Mouse (Mus musculus) heart, embryonic 10.5 days (tissue): Measurements from ENCODE around the gene Gimap8. TPM values are rescaled to one million over a fixed set of nuclear protein-coding genes. Genes with fewer than 3 reads are reported as not detected.
A peak's percentile ranks its signal among the peaks of the same experiment; 100 is the strongest.
"Not testable (repeated sequence)": the region's sequence is repeated elsewhere in the genome, so short reads cannot be mapped to it uniquely, and the experiment has no call there.

ENCODE experiments used
- DNase-seq: peaks from one replicate; pipeline ENCODE4 v3.0.0-alpha.2; 2017; ENCODE audit warnings: low spot score
- H3K27ac ChIP-seq: fragments of 300-500 bp; sonication (generic); 2 replicates; pipeline ENCODE4 v1.5.1; 2016; ENCODE audit warnings: mild to moderate bottlenecking
- H3K27me3 ChIP-seq: fragments of 300-500 bp; sonication (generic); 2 replicates; pipeline ENCODE4 v1.6.1; 2016; ENCODE audit warnings: mild to moderate bottlenecking; ENCODE audit not compliant: poor library complexity, insufficient read depth, severe bottlenecking
- H3K36me3 ChIP-seq: fragments of 300-500 bp; sonication (generic); 2 replicates; pipeline ENCODE4 v1.6.1; 2016; ENCODE audit warnings: mild to moderate bottlenecking, moderate library complexity
- H3K4me1 ChIP-seq: fragments of 300-500 bp; sonication (generic); 2 replicates; pipeline ENCODE4 v1.6.1; 2016; ENCODE audit warnings: mild to moderate bottlenecking
- H3K4me3 ChIP-seq: fragments of 300-500 bp; sonication (generic); 2 replicates; pipeline ENCODE4 v1.5.1; 2016; ENCODE audit warnings: mild to moderate bottlenecking, moderate library complexity
- H3K9me3 ChIP-seq: fragments of 300-500 bp; sonication (generic); 2 replicates; pipeline ENCODE4 v1.6.1; 2016; ENCODE audit warnings: mild to moderate bottlenecking, moderate library complexity
- WGBS: fragments of 180-500 bp; shearing (Covaris S2); methylation state at CpG from one replicate; pipeline ENCODE4 v1.1.7; 2016; 5-methylcytosine and 5-hydroxymethylcytosine counted together
- polyA plus RNA-seq: library from polyadenylated mRNA; unstranded; fragments of >200 nt; fragmentation: Nextera tagmentation; extraction: Ambion mirVana; gene quantifications from 2 replicates; pipeline ENCODE4 v1.2.1, GENCODE M21; 2016

The Gimap8 gene
- polyA plus RNA-seq, 1 experiment from 2014 or later = 0.87 TPM

DNA sequence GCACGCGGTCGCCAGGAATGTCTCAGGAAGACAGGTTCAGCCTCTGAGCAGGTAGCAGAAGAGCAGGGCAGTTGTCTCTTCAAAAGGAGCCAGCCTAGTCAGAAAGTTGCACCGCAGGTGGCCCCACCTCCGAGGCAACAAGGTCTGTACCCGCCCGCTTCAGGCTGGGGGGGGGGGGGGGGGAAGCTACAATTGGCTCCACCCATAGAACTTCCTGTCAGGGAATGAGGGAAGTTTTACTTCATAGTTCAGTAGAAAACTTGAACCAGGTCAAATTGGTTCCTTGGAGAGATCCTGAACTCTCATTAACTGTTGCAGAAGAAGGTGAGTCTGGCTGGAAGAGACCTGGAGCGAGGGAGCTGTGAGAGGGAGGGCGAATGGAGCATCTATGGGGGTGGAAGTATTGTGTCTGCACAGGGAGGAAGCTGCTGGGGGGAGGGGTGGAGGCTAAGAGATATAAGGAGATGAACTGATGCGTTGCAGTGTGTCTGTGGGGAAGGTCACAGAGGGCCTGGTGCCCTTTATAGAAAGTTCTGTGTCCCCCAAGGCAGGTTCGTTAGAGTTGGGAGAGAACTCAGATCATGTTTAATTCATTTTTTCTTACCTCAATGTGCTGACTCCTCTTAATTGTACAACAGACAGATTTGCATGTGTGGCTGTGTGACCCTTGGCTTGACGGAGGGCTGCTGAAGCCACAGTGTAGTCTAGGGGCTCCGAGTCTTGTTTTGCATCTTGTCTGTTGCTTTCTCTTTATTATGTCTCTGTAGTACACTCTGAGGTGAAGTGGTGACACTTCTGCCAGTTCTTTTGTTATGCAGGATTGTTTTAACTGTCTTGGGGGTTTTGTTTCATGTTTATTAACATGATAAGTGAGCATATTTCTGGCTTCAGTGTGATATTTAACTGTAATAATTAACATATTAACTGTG is 29.2 kb downstream of the Gimap8 start, which contains the start of gene Gimap9:
Gimap9 (plus strand) TSS at position 199 of the 929 bp plus-strand sequence.
- no peaks in the 10 kb centered on the region for H3K27me3 ChIP-seq
- H3K4me1 ChIP-seq = peaks cover 8% of the 10 kb centered on the region
- 19% methylated on average over 13 of the region's 13 CpGs for WGBS
- no peaks in the 10 kb centered on the region for H3K9me3 ChIP-seq
- H3K36me3 ChIP-seq = no peaks in the 10 kb centered on the region
- H3K27ac ChIP-seq = peak within 1 kb of the TSS; percentile 65; the same call in 1 of the 2 replicates
- peak within 1 kb of the TSS; percentile 46 for H3K4me3 ChIP-seq
- DNase-seq = peak; percentile 75

- WGBS = 84% methylated on average over 5 of the region's 5 CpGs
- DNase-seq = no peak
- no peaks in the 10 kb centered on the region for H3K9me3 ChIP-seq
- no peak overlapping the region for H3K27ac ChIP-seq
- no peaks in the 10 kb centered on the region for H3K27me3 ChIP-seq
- H3K4me1 ChIP-seq = peaks cover 8% of the 10 kb centered on the region
- H3K36me3 ChIP-seq = no peaks in the 10 kb centered on the region
- H3K4me3 ChIP-seq = peak overlapping the region; percentile 46
These were observed 29.9 kb downstream of the Gimap8 start for GRCm38 (mm10) chr6:48676860-48677415.

DNA sequence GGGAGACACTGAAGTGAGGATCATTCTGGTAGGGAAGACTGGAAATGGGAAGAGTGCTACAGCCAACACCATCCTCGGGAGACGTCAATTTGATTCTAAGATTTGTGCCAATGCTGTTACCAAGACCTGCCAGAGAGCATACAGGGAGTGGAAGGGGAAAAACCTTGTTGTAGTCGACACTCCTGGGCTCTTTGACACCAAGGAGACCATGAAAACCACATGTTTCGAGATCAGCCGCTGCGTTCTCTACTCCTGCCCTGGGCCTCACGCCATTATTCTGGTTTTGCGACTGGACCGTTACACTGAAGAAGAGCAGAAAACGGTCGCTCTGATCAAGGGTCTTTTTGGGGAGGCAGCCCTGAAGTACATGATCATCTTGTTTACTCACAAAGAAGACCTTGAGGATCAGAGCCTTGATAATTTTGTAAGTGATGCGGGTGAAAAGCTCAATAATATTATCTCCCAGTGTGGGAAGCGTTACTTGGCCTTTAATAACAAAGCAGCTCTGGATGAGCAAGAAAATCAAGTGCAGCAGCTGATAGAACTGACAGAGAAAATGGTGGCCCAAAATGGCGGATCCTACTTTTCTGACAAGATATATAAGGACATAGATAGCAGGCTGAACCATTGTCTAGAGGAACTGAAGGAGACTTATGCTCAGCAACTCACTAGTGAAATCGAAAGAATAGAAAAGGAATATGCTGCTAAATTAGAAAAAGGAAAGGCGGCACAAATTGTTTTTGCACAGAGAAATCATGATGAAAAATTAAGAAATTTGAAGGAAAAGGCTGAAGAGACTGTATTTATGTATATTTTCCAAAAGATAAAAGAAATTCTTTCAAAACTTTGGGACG is 30.7 kb downstream of the Gimap8 start:
- Histone ChIP-seq H3K4me1 (peaks cover 8% of the 10 kb centered on the region), H3K4me3 (no peak overlapping the region), H3K27ac (no peak overlapping the region), H3K9me3 (no peaks in the 10 kb centered on the region), H3K27me3 (no peaks in the 10 kb centered on the region), H3K36me3 (no peaks in the 10 kb centered on the region)
- DNase-seq = no peak
- 89% methylated on average over 17 of the region's 17 CpGs for WGBS

- WGBS = 86% methylated on average over 4 of the region's 4 CpGs
- no peak overlapping the region for H3K4me3 ChIP-seq
- H3K36me3 ChIP-seq = no peaks in the 10 kb centered on the region
- H3K27me3 ChIP-seq = no peaks in the 10 kb centered on the region
- H3K4me1 ChIP-seq = peaks cover 8% of the 10 kb centered on the region
- H3K9me3 ChIP-seq = no peaks in the 10 kb centered on the region
- no peak overlapping the region for H3K27ac ChIP-seq
- DNase-seq = no peak
These were observed 31.4 kb downstream of the Gimap8 start for GRCm38 (mm10) chr6:48678391-48678790.

DNA sequence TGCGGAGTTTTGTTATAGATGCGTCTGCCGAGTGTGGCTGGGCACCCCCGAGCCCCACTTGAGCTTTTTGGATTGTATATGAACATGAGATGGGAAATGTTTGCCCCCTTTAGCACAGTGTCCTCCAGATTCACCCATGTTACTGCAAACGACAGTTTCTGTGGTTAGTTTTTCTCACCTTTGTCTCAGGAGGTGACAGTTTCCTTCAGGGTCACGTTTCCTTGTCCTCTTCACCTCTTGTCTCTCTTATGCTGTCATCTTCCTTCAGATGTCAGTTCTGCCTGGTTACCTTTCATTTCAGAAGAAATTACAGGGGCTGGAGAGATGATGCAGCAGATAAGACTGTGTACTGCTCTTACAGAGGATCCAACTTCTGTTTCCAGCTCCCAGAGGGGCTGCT is 32.7 kb downstream of the Gimap8 start:
- no peak for DNase-seq
- WGBS = 77% methylated on average over 6 of the region's 6 CpGs
- Histone ChIP-seq H3K9me3 (no peaks in the 10 kb centered on the region), H3K4me3 (no peak overlapping the region), H3K27ac (no peak overlapping the region), H3K4me1 (peaks cover 8% of the 10 kb centered on the region), H3K27me3 (no peaks in the 10 kb centered on the region), H3K36me3 (no peaks in the 10 kb centered on the region)

- H3K36me3 ChIP-seq = no peaks in the 10 kb centered on the region
- peak; percentile 14 for DNase-seq
- no peak overlapping the region for H3K4me3 ChIP-seq
- 75% methylated on average over 5 of the region's 5 CpGs for WGBS
- peaks cover 8% of the 10 kb centered on the region for H3K4me1 ChIP-seq
- H3K27ac ChIP-seq = no peak overlapping the region
- no peaks in the 10 kb centered on the region for H3K9me3 ChIP-seq
- H3K27me3 ChIP-seq = no peaks in the 10 kb centered on the region
These were observed 33.4 kb downstream of the Gimap8 start for GRCm38 (mm10) chr6:48680421-48680820.

DNA sequence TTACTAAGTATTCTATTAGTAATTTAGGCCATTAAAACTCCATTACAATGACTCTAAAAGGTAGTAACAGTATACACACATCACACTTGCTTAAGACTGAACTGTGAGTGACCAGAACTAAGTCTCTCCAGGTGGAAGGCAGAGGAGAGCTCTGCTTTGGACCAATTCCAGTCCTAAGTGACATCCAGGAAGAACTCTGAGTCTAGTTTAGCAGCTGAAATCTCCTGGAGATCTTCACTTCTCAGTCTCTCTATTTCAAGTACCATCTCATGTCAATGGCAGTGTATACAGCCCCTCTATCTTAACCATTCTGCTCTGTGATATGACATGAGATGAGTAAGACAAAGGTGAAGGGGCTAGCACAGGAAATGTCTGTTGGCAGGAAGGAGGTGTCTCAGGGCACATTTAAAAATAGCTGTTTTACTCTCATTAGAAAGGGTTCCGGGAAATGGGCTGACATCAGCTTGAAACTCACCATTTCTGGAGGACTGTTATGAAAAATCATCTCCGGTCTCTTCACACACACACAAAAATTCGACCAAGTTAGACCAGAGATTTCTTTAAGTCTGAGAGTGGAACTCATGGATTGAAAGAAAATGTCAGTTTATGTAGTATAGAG is 34.5 kb downstream of the Gimap8 start:
- Histone ChIP-seq H3K9me3 (no peaks in the 10 kb centered on the region), H3K4me3 (no peak overlapping the region), H3K27ac (no peak overlapping the region), H3K4me1 (no peaks in the 10 kb centered on the region), H3K27me3 (no peaks in the 10 kb centered on the region), H3K36me3 (no peaks in the 10 kb centered on the region)
- DNase-seq = peak; percentile 24
- 60% methylated on average over 3 of the region's 3 CpGs for WGBS

DNA sequence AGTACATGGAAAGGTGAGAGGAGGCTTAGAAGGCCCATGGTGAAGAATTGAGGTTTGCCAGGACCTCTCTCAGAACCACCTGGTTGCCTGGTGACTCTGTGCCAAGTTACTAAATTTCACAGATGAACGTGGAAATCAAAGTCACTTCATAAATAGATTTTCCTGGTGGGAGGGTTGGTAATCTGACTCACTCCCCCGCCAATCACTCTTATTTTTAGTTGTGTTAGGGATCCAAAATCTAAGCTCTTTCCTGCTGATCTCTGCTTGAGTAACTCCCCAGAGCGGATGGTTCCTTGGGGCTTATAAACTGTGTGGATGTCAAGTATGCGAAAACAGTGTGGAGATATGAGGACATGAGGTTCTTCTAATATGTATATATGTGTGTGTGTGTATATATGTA is 35.2 kb downstream of the Gimap8 start:
- WGBS = 74% methylated on average over 4 of the region's 4 CpGs
- no peaks in the 10 kb centered on the region for H3K9me3 ChIP-seq
- H3K4me3 ChIP-seq = no peak overlapping the region
- no peaks in the 10 kb centered on the region for H3K27me3 ChIP-seq
- no peak overlapping the region for H3K27ac ChIP-seq
- no peaks in the 10 kb centered on the region for H3K4me1 ChIP-seq
- no peak for DNase-seq
- no peaks in the 10 kb centered on the region for H3K36me3 ChIP-seq

DNA sequence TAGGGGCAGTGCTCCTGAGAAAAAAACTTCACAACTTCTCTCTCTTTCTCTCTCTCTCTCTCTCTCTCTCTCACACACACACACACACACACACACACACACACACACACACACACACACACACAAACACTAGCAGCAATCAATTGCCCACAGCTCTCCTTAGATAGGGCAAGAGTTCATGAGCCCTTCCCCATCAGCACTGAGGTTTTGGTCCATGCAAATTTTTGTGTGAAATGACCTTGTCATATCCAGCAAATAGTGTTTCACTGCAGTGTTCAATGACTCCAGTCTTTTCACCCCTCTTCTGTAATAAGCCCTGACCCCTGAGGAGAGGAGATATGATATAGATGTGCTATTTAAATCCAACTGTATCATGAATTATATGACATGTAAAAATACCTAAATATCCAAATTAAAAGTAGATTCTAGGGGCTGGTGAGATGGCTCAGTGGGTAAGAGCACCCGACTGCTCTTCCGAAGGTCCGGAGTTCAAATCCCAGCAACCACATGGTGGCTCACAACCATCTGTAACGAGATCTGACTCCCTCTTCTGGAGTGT is 36.3 kb downstream of the Gimap8 start:
- not testable (repeated sequence) for H3K4me1 ChIP-seq, H3K4me3 ChIP-seq, H3K27me3 ChIP-seq, DNase-seq, H3K27ac ChIP-seq, H3K36me3 ChIP-seq, H3K9me3 ChIP-seq
- 85% methylated on average over 4 of the region's 4 CpGs for WGBS

- Histone ChIP-seq H3K4me3 (no peak within 1 kb of the TSS), H3K27ac (peak within 1 kb of the TSS; percentile 33), H3K4me1 (no peaks in the 10 kb centered on the region), H3K9me3 (no peaks in the 10 kb centered on the region), H3K27me3 (no peaks in the 10 kb centered on the region), H3K36me3 (no peaks in the 10 kb centered on the region)
- WGBS = 63% methylated on average over 5 of the region's 5 CpGs
- no peak for DNase-seq
These were observed 37.3 kb downstream of the Gimap8 start, which contains the start of gene Gimap4 for GRCm38 (mm10) chr6:48684319-48684718. Gimap4 (plus strand) TSS chr6:48684549.

GRCm38 (mm10) chr6:48684806-48685205 is 37.8 kb downstream of the Gimap8 start:
- no peak for DNase-seq
- Histone ChIP-seq H3K27me3 (no peaks in the 10 kb centered on the region), H3K27ac (peak overlapping the region; percentile 33; the same call in 1 of the 2 replicates), H3K36me3 (no peaks in the 10 kb centered on the region), H3K4me1 (no peaks in the 10 kb centered on the region), H3K4me3 (no peak overlapping the region), H3K9me3 (no peaks in the 10 kb centered on the region)
- 48% methylated on average over 4 of the region's 4 CpGs for WGBS

- Histone ChIP-seq H3K4me1 (no peaks in the 10 kb centered on the region), H3K27me3 (no peaks in the 10 kb centered on the region), H3K36me3 (no peaks in the 10 kb centered on the region), H3K4me3 (no peak overlapping the region), H3K9me3 (no peaks in the 10 kb centered on the region), H3K27ac (peak overlapping the region; percentile 33)
- WGBS = 81% methylated on average over 2 of the region's 2 CpGs
- no peak for DNase-seq
These were observed 38.2 kb downstream of the Gimap8 start for GRCm38 (mm10) chr6:48685251-48685650.
